Mouse (Mus musculus): ENCODE data around the gene Pigo. TPM values are rescaled to one million over a fixed set of nuclear protein-coding genes. Genes with fewer than 3 reads are reported as not detected.

The Pigo gene
- polyA plus RNA-seq (2012; rRNA removed), result 36.3 and 42.0 TPM in 2 replicates

DNA sequence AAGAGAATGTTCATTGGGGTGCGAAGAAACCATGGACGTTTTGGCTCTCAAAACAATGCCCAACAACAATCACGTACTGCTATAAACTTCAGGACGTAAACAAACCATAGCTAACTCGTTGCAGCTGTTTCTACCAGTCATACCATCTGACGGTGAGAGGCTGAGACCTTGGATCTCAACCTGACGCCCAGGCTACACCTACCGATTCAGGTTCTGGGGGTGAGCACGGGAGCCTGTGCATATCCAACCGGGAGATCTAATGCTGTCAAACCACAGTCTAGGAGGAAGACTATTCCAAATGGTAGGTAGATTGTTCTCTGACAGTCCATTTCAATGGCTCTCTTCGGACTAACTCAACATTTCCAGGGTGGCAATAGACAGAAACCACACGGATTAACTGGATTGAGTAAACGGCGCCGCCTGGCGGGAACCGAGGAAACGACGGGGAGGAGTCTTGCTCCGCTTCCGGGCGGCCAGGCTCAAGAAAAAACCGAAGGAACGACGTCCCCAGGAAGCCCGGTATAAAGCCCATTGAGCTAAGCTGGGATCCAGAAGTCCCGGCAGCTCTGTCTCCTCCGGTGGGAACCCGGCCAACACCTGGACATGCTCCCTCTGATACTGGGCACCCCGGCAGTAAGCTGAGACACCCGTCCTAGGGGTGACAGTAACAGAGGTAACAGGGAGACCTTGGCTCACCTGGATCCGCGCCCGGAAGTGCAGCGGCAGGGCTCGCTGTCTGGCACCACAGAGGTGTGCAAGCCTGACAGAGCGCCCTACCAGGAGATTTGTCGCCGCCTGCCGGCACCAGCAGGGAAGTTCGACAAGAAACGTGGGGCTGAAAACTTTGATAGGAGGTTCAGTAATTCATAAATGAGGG lies at the start of gene Pigo:
Gene Pigo, minus strand, starts transcription at position 736 of the 877 bp plus-strand sequence.
- no peaks in the 10 kb centered on the region for H3K36me3 ChIP-seq (ENCODE audit: control insufficient read depth, insufficient read depth, low read length)
- TF ChIP-seq CTCF (IDR thresholded peaks at IDR 0.05; ENCODE audit: control insufficient read depth, insufficient read depth, insufficient replicate concordance, low read depth, low read length) (peak; percentile 93), POLR2A (IDR thresholded peaks at IDR 0.05; ENCODE audit: control insufficient read depth, low read depth, low read length) (peak; percentile 86)

DNA sequence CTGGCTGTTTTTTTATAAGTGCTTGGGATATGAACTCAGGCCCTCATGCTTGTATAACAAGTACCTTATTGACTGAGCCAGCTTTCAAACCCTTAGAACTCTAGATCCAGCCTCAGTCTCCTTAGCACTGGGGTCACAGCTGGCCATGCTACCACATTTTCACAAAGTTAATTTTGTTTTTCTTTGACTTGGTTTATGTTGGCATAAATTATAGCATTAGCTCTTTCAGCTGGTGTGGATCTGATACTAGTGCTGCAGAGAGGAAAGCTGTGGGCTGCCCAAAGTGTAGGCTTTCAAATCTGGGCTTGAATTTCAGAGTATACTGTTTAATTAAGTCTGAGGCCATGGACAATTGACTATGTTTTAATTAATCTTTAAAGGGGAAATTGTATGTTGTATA lies 49.3 kb upstream of the Pigo start:
- Histone ChIP-seq H3K27me3 (ENCODE audit: control insufficient read depth, insufficient read depth, low read length) (no peaks in the 10 kb centered on the region), H3K36me3 (ENCODE audit: control insufficient read depth, insufficient read depth, low read length) (no peaks in the 10 kb centered on the region), H3K4me1 (ENCODE audit: control insufficient read depth, insufficient read depth, low read length) (no peaks in the 10 kb centered on the region), H3K27ac (ENCODE audit: control insufficient read depth, insufficient read depth, low read depth, low read length) (no peak overlapping the region), H3K4me3 (ENCODE audit: control insufficient read depth, low read depth, low read length) (no peak overlapping the region)
- TF ChIP-seq CTCF (IDR thresholded peaks at IDR 0.05; ENCODE audit: control insufficient read depth, insufficient read depth, insufficient replicate concordance, low read depth, low read length) (no peak), POLR2A (IDR thresholded peaks at IDR 0.05; ENCODE audit: control insufficient read depth, low read depth, low read length) (no peak)

More for the DNA sequence above, at the start of gene Pigo:
- Histone ChIP-seq H3K27ac (ENCODE audit: control insufficient read depth, insufficient read depth, low read depth, low read length) (peak within 1 kb of the TSS; percentile 93), H3K4me1 (ENCODE audit: control insufficient read depth, insufficient read depth, low read length) (peaks cover 12% of the 10 kb centered on the region), H3K4me3 (ENCODE audit: control insufficient read depth, low read depth, low read length) (peak within 1 kb of the TSS; percentile 98), H3K27me3 (ENCODE audit: control insufficient read depth, insufficient read depth, low read length) (no peaks in the 10 kb centered on the region)

GRCm38 (mm10) chr4:43065471-43065870 lies 39.9 kb upstream of the Pigo start:
- Histone ChIP-seq H3K27me3 (ENCODE audit: control insufficient read depth, insufficient read depth, low read length) (no peaks in the 10 kb centered on the region), H3K4me3 (ENCODE audit: control insufficient read depth, low read depth, low read length) (no peak overlapping the region), H3K27ac (ENCODE audit: control insufficient read depth, insufficient read depth, low read depth, low read length) (no peak overlapping the region), H3K36me3 (ENCODE audit: control insufficient read depth, insufficient read depth, low read length) (no peaks in the 10 kb centered on the region), H3K4me1 (ENCODE audit: control insufficient read depth, insufficient read depth, low read length) (no peaks in the 10 kb centered on the region)
- TF ChIP-seq POLR2A (IDR thresholded peaks at IDR 0.05; ENCODE audit: control insufficient read depth, low read depth, low read length) (no peak), CTCF (IDR thresholded peaks at IDR 0.05; ENCODE audit: control insufficient read depth, insufficient read depth, insufficient replicate concordance, low read depth, low read length) (no peak)

GRCm38 (mm10) chr4:43060286-43060685 lies 34.7 kb upstream of the Pigo start:
- TF ChIP-seq POLR2A (IDR thresholded peaks at IDR 0.05; ENCODE audit: control insufficient read depth, low read depth, low read length), result no peak
- TF ChIP-seq CTCF (IDR thresholded peaks at IDR 0.05; ENCODE audit: control insufficient read depth, insufficient read depth, insufficient replicate concordance, low read depth, low read length), result no peak
- Histone ChIP-seq H3K36me3 (ENCODE audit: control insufficient read depth, insufficient read depth, low read length) (no peaks in the 10 kb centered on the region), H3K4me3 (ENCODE audit: control insufficient read depth, low read depth, low read length) (no peak overlapping the region), H3K27ac (ENCODE audit: control insufficient read depth, insufficient read depth, low read depth, low read length) (no peak overlapping the region), H3K27me3 (ENCODE audit: control insufficient read depth, insufficient read depth, low read length) (no peaks in the 10 kb centered on the region), H3K4me1 (ENCODE audit: control insufficient read depth, insufficient read depth, low read length) (peaks cover 7% of the 10 kb centered on the region)

GRCm38 (mm10) chr4:43059697-43060096 lies 34.1 kb upstream of the Pigo start:
- Histone ChIP-seq H3K4me1 (ENCODE audit: control insufficient read depth, insufficient read depth, low read length) (peaks cover 7% of the 10 kb centered on the region), H3K27ac (ENCODE audit: control insufficient read depth, insufficient read depth, low read depth, low read length) (peak overlapping the region; percentile 88), H3K27me3 (ENCODE audit: control insufficient read depth, insufficient read depth, low read length) (no peaks in the 10 kb centered on the region), H3K36me3 (ENCODE audit: control insufficient read depth, insufficient read depth, low read length) (no peaks in the 10 kb centered on the region), H3K4me3 (ENCODE audit: control insufficient read depth, low read depth, low read length) (peak overlapping the region; percentile 97)
- TF ChIP-seq POLR2A (IDR thresholded peaks at IDR 0.05; ENCODE audit: control insufficient read depth, low read depth, low read length), result no peak
- TF ChIP-seq CTCF (IDR thresholded peaks at IDR 0.05; ENCODE audit: control insufficient read depth, insufficient read depth, insufficient replicate concordance, low read depth, low read length), result no peak

- Histone ChIP-seq H3K4me1 (ENCODE audit: control insufficient read depth, insufficient read depth, low read length) (peaks cover 7% of the 10 kb centered on the region), H3K4me3 (ENCODE audit: control insufficient read depth, low read depth, low read length) (peak within 1 kb of the TSS; percentile 97), H3K27me3 (ENCODE audit: control insufficient read depth, insufficient read depth, low read length) (no peaks in the 10 kb centered on the region), H3K27ac (ENCODE audit: control insufficient read depth, insufficient read depth, low read depth, low read length) (peak within 1 kb of the TSS; percentile 88), H3K36me3 (ENCODE audit: control insufficient read depth, insufficient read depth, low read length) (no peaks in the 10 kb centered on the region)
- TF ChIP-seq CTCF (IDR thresholded peaks at IDR 0.05; ENCODE audit: control insufficient read depth, insufficient read depth, insufficient replicate concordance, low read depth, low read length) (no peak), POLR2A (IDR thresholded peaks at IDR 0.05; ENCODE audit: control insufficient read depth, low read depth, low read length) (peak; percentile 85)
These were observed 33.4 kb upstream of the Pigo start, which contains the start of gene Unc13b for GRCm38 (mm10) chr4:43058753-43059654. TSS of gene Unc13b (plus strand) at chr4:43058953.

GRCm38 (mm10) chr4:43058392-43058752 lies 32.8 kb upstream of the Pigo start:
- H3K36me3 ChIP-seq (ENCODE audit: control insufficient read depth, insufficient read depth, low read length), result no peaks in the 10 kb centered on the region
- H3K27me3 ChIP-seq (ENCODE audit: control insufficient read depth, insufficient read depth, low read length), result no peaks in the 10 kb centered on the region
- no peak for TF ChIP-seq POLR2A (IDR thresholded peaks at IDR 0.05; ENCODE audit: control insufficient read depth, low read depth, low read length)
- no peak for TF ChIP-seq CTCF (IDR thresholded peaks at IDR 0.05; ENCODE audit: control insufficient read depth, insufficient read depth, insufficient replicate concordance, low read depth, low read length)
- H3K4me3 ChIP-seq (ENCODE audit: control insufficient read depth, low read depth, low read length), result peak overlapping the region; percentile 97
- H3K4me1 ChIP-seq (ENCODE audit: control insufficient read depth, insufficient read depth, low read length), result peaks cover 7% of the 10 kb centered on the region
- H3K27ac ChIP-seq (ENCODE audit: control insufficient read depth, insufficient read depth, low read depth, low read length), result peak overlapping the region; percentile 71; the same call in 1 of the 2 replicates

All from testis, adult 2 months (tissue).